Mouse (Mus musculus) brain, adult 2 months (tissue): ENCODE measurements around the gene Gpr1.
"Not testable (repeated sequence)": the region's sequence is repeated elsewhere in the genome, so short reads cannot be mapped to it uniquely, and the experiment has no call there.

Experiments used
- DNase-seq: peaks from one replicate; pipeline ENCODE4 v3.0.0; 2011; ENCODE audit warnings: low read depth, low spot score

Gene Gpr1

GRCm38 (mm10) chr1:63180575-63180974, 33.8 kb downstream of the Gpr1 start:
- not testable (repeated sequence) for DNase-seq

GRCm38 (mm10) chr1:63180122-63180521, 34.2 kb downstream of the Gpr1 start:
- DNase-seq = no peak

- DNase-seq = no peak
These were observed 36.0 kb downstream of the Gpr1 start for GRCm38 (mm10) chr1:63178308-63178707.

GRCm38 (mm10) chr1:63176604-63177421, 37.5 kb downstream of the Gpr1 start, which contains the start of the genes Eef1b2 and Ndufs1:
Gene Eef1b2 (plus strand): TSS chr1:63176825.
Gene Ndufs1 (minus strand): TSS chr1:63176833.
- peak; percentile 100 for DNase-seq

GRCm38 (mm10) chr1:63176259-63176603, 38.1 kb downstream of the Gpr1 start:
- DNase-seq = no peak

GRCm38 (mm10) chr1:63175853-63176252, 38.5 kb downstream of the Gpr1 start:
- DNase-seq = no peak

- DNase-seq = no peak
These were observed 45.7 kb downstream of the Gpr1 start for GRCm38 (mm10) chr1:63168638-63169037.

GRCm38 (mm10) chr1:63140231-63140630, 74.1 kb downstream of the Gpr1 start:
- no peak for DNase-seq

- DNase-seq = not testable (repeated sequence)
These were observed 75.8 kb downstream of the Gpr1 start for GRCm38 (mm10) chr1:63138586-63138985.

- no peak for DNase-seq
These were observed 76.4 kb downstream of the Gpr1 start for GRCm38 (mm10) chr1:63137971-63138370.

GRCm38 (mm10) chr1:63134530-63134929, 79.8 kb downstream of the Gpr1 start:
- DNase-seq = no peak
